ENCODE assay signal across 9 mouse cellular contexts in genomic region chr5:137782776-137783522, GRCm38 (mm10). TPM values are rescaled to one million over a fixed set of nuclear protein-coding genes. Genes with fewer than 3 reads are reported as not detected.
DNase-seq lines count a peak whose midpoint lies in the region; ATAC-seq and TF ChIP-seq lines count a peak whose summit lies in the region.
"Had no signal": no experiment of that assay in that cellular context is flagged by ENCODE, and none has a peak within 500 bp of the region (broad histone marks: within the 10 kb centered on the region; RNA-seq: fewer than 3 reads in every experiment).

No protein-coding gene starts in this region.

- H3K9ac ChIP-seq in heart, embryonic 11.5 days (ENCODE audit: low read depth, low read length), result peak overlapping the region; percentile 58
- peak overlapping the region; percentile 98 for H3K9ac ChIP-seq in forebrain, embryonic 13.5 days
- H3K9ac ChIP-seq in liver, embryonic 13.5 days, result peak overlapping the region; percentile 97

- TF ChIP-seq CTCF in C2C12 (IDR thresholded peaks at IDR 0.05; ENCODE audit: control insufficient read depth, insufficient read depth, insufficient read length), result no peak

- H3K36me3 ChIP-seq in heart, embryonic 11.5 days (ENCODE audit: control insufficient read depth, insufficient read depth, low read length), result peaks cover 27% of the 10 kb centered on the region
- peaks cover 52% of the 10 kb centered on the region for H3K36me3 ChIP-seq in C2C12 (ENCODE audit: control insufficient read depth, insufficient read depth)
- H3K36me3 ChIP-seq in forebrain, embryonic 13.5 days (ENCODE audit: poor library complexity, severe bottlenecking), result peaks cover 48% of the 10 kb centered on the region
- peaks cover 50% of the 10 kb centered on the region for H3K36me3 ChIP-seq in liver, embryonic 13.5 days

- no peak for ATAC-seq in heart, embryonic 11.5 days (replicated peaks; ENCODE audit: insufficient number of reproducible peaks, low FRiP score, low TSS enrichment)
- ATAC-seq in forebrain, embryonic 13.5 days, result no peak
- no peak for ATAC-seq in liver, embryonic 13.5 days (ENCODE audit: low read depth)

- H3K79me2 ChIP-seq in C2C12 (ENCODE audit: control insufficient read depth, insufficient read depth), result peaks cover 64% of the 10 kb centered on the region

- no peaks in the 10 kb centered on the region for H3K9me3 ChIP-seq in heart, embryonic 11.5 days (replicated peaks; ENCODE audit: control insufficient read depth, low read length)
- no peaks in the 10 kb centered on the region for H3K9me3 ChIP-seq in forebrain, embryonic 13.5 days (replicated peaks)
- H3K9me3 ChIP-seq in liver, embryonic 13.5 days (replicated peaks), result no peaks in the 10 kb centered on the region

- peak overlapping the region; percentile 88 for H3K4me3 ChIP-seq in heart, embryonic 11.5 days (ENCODE audit: low read depth, low read length)
- peak overlapping the region; percentile 7 for H3K4me3 ChIP-seq in C2C12 (ENCODE audit: insufficient read depth, poor library complexity, severe bottlenecking)
- peak overlapping the region; percentile 85 for H3K4me3 ChIP-seq in forebrain, embryonic 13.5 days
- H3K4me3 ChIP-seq in liver, embryonic 13.5 days (replicated peaks), result peak overlapping the region; percentile 84

- no peaks in the 10 kb centered on the region; the same call in 1 of the 2 replicates for H3K27me3 ChIP-seq in heart, embryonic 11.5 days (ENCODE audit: control insufficient read depth, insufficient read depth, low read length)
- no peaks in the 10 kb centered on the region for H3K27me3 ChIP-seq in C2C12 (ENCODE audit: control insufficient read depth, insufficient read depth, insufficient read length)
- 0 out of 2 replicates have a peak, but pooled peaks cover under 1% of the 10 kb centered on the region for H3K27me3 ChIP-seq in forebrain, embryonic 13.5 days
- no peaks in the 10 kb centered on the region for H3K27me3 ChIP-seq in liver, embryonic 13.5 days

- no peak overlapping the region for H3K27ac ChIP-seq in heart, embryonic 11.5 days (ENCODE audit: low read depth, low read length)
- H3K27ac ChIP-seq in forebrain, embryonic 13.5 days, result no peak overlapping the region
- peak overlapping the region; percentile 57 for H3K27ac ChIP-seq in liver, embryonic 13.5 days

- no peak overlapping the region for H3ac ChIP-seq in C2C12 (ENCODE audit: control insufficient read depth, insufficient read length, low read depth)

- peak overlapping the region; percentile 92 for H3K4me2 ChIP-seq in heart, embryonic 11.5 days
- peak overlapping the region; percentile 95 for H3K4me2 ChIP-seq in forebrain, embryonic 13.5 days
- peak overlapping the region; percentile 99 for H3K4me2 ChIP-seq in liver, embryonic 13.5 days

- intact Hi-C loops in heart, postnatal 14 days (cut with DNase I), result loop anchor here (10.0 kb wide), 2 partner anchors 372 to 818 kb away; partner anchors contain the start of genes Cldn15 and Zfp113

- DNase-seq in heart, postnatal 14 days, result no peak
- DNase-seq in liver, embryonic 13.5 days, result no peak
- DNase-seq in Muller cell, postnatal 12 days (ENCODE audit: inconsistent ontology term), result no peak
- no peak for DNase-seq in layer of hippocampus, adult 9-10 months (ENCODE audit: low spot score)
- no peak for DNase-seq in left cerebral cortex, adult 18-20 months (ENCODE audit: low spot score in 2 of 2)
- DNase-seq: kidney, adult 18-20 months had no signal

- peaks cover 36% of the 10 kb centered on the region for H3K79me3 ChIP-seq in C2C12 (ENCODE audit: low read depth)

- H3K4me1 ChIP-seq in heart, embryonic 11.5 days (ENCODE audit: control insufficient read depth, insufficient read depth, low read length), result peaks cover 39% of the 10 kb centered on the region
- H3K4me1 ChIP-seq in forebrain, embryonic 13.5 days, result peaks cover 56% of the 10 kb centered on the region
- H3K4me1 ChIP-seq in liver, embryonic 13.5 days (replicated peaks), result peaks cover 63% of the 10 kb centered on the region

- WGBS in heart, embryonic 11.5 days (ENCODE audit: insufficient replicate concordance), result 82% methylated on average over 13 of the region's 13 CpGs
- WGBS in forebrain, embryonic 13.5 days, result 86% methylated on average over 13 of the region's 13 CpGs
- WGBS in liver, embryonic 13.5 days (ENCODE audit: insufficient replicate concordance), result 77% methylated on average over 13 of the region's 13 CpGs

TF ChIP-seq in C2C12, 6 proteins besides CTCF, POLR2A, EP300 and RAD21:
- TF ChIP-seq USF1 (IDR thresholded peaks at IDR 0.05; ENCODE audit: low read depth) (no peak), MYOD1 (IDR thresholded peaks at IDR 0.05; ENCODE audit: control insufficient read depth, insufficient read length, low read depth) (no peak), FOSL1 (IDR thresholded peaks at IDR 0.05; ENCODE audit: insufficient read depth, low read length, poor library complexity, severe bottlenecking) (no peak), CEBPB (IDR thresholded peaks at IDR 0.05; ENCODE audit: low read depth) (no peak), MYOG (IDR thresholded peaks at IDR 0.05; ENCODE audit: control insufficient read depth, extremely low read depth, insufficient read length) (no peak), MAX (IDR thresholded peaks at IDR 0.05) (no peak)

RNA-seq across cellular contexts. Expression of gene Ppp1r35, which starts 4.3 kb away (rescaled TPM):
- polyA plus RNA-seq in heart, embryonic 11.5 days (2014; fragmentation: Nextera tagmentation; extraction: Ambion mirVana), result 29.9 and 35.3 TPM in 2 replicates
- 10 to 100 TPM; 13.9 to 14.0 TPM for total RNA-seq in heart, postnatal 14 days (2021)
- 42.7 TPM for polyA plus RNA-seq in C2C12 (2012; fragmentation: generic; extraction: Trizol)
- 38.3 and 45.0 TPM in 2 replicates for polyA plus RNA-seq in forebrain, embryonic 13.5 days (2015; fragmentation: Nextera tagmentation; extraction: Ambion mirVana)
- polyA plus RNA-seq in liver, embryonic 13.5 days (2015; fragmentation: Nextera tagmentation; extraction: Ambion mirVana), result 17.8 and 20.1 TPM in 2 replicates
- total RNA-seq in left cerebral cortex, adult 18-20 months (2021), result 10 to 100 TPM; 23.7 to 25.7 TPM

RNA-seq across cellular contexts. Expression of gene Mepce, which starts 4.5 kb away (rescaled TPM):
- 7.4 and 9.2 TPM in 2 replicates for polyA plus RNA-seq in heart, embryonic 11.5 days (2014; fragmentation: Nextera tagmentation; extraction: Ambion mirVana)
- total RNA-seq in heart, postnatal 14 days (2021), result 10 to 100 TPM; 32.7 to 33.0 TPM
- 44.6 TPM for polyA plus RNA-seq in C2C12 (2012; fragmentation: generic; extraction: Trizol)
- polyA plus RNA-seq in forebrain, embryonic 13.5 days (2015; fragmentation: Nextera tagmentation; extraction: Ambion mirVana), result 10.3 and 12.3 TPM in 2 replicates
- 4.5 and 4.9 TPM in 2 replicates for polyA plus RNA-seq in liver, embryonic 13.5 days (2015; fragmentation: Nextera tagmentation; extraction: Ambion mirVana)
- 10 to 100 TPM; 39.1 to 50.2 TPM for total RNA-seq in left cerebral cortex, adult 18-20 months (2021)

RNA-seq across cellular contexts. Expression of gene Zcwpw1, which starts 4.6 kb away (rescaled TPM):
- 12.4 and 13.7 TPM in 2 replicates for polyA plus RNA-seq in heart, embryonic 11.5 days (2014; fragmentation: Nextera tagmentation; extraction: Ambion mirVana)
- total RNA-seq in heart, postnatal 14 days (2021), result 1 to 10 TPM; 1.1 to 1.3 TPM
- polyA plus RNA-seq in C2C12 (2012; fragmentation: generic; extraction: Trizol), result 0.73 TPM
- polyA plus RNA-seq in forebrain, embryonic 13.5 days (2015; fragmentation: Nextera tagmentation; extraction: Ambion mirVana), result 12.7 and 15.4 TPM in 2 replicates
- 3.5 and 4.8 TPM in 2 replicates for polyA plus RNA-seq in liver, embryonic 13.5 days (2015; fragmentation: Nextera tagmentation; extraction: Ambion mirVana)
- total RNA-seq in left cerebral cortex, adult 18-20 months (2021), result 1 to 10 TPM; 5.9 to 7.6 TPM

RNA-seq across cellular contexts. Expression of gene Tsc22d4, which starts 37.4 kb away (rescaled TPM):
- 139 and 147 TPM in 2 replicates for polyA plus RNA-seq in heart, embryonic 11.5 days (2014; fragmentation: Nextera tagmentation; extraction: Ambion mirVana)
- 100 to 1,000 TPM; 287 to 312 TPM for total RNA-seq in heart, postnatal 14 days (2021)
- 32.4 TPM for polyA plus RNA-seq in C2C12 (2012; fragmentation: generic; extraction: Trizol)
- 64.3 and 71.0 TPM in 2 replicates for polyA plus RNA-seq in forebrain, embryonic 13.5 days (2015; fragmentation: Nextera tagmentation; extraction: Ambion mirVana)
- polyA plus RNA-seq in liver, embryonic 13.5 days (2015; fragmentation: Nextera tagmentation; extraction: Ambion mirVana), result 66.8 and 69.1 TPM in 2 replicates
- 100 to 1,000 TPM; 139 to 145 TPM for total RNA-seq in left cerebral cortex, adult 18-20 months (2021)

RNA-seq across cellular contexts. Expression of gene Nyap1, which starts 41.5 kb away (rescaled TPM):
- 0.47 and 1.0 TPM in 2 replicates for polyA plus RNA-seq in heart, embryonic 11.5 days (2014; fragmentation: Nextera tagmentation; extraction: Ambion mirVana)
- total RNA-seq in heart, postnatal 14 days (2021), result 1 to 10 TPM; 1.4 to 1.8 TPM
- 3.6 TPM for polyA plus RNA-seq in C2C12 (2012; fragmentation: generic; extraction: Trizol)
- 25.0 and 26.5 TPM in 2 replicates for polyA plus RNA-seq in forebrain, embryonic 13.5 days (2015; fragmentation: Nextera tagmentation; extraction: Ambion mirVana)
- polyA plus RNA-seq in liver, embryonic 13.5 days (2015; fragmentation: Nextera tagmentation; extraction: Ambion mirVana), result 0.17 and 0.19 TPM in 2 replicates
- total RNA-seq in left cerebral cortex, adult 18-20 months (2021), result 10 to 100 TPM; 80.1 to 82.0 TPM

Comparison
In these comparisons a context has a peak if more than half of its experiments do, and no peak if none do; other contexts are left out.
1. H3K4me3 ChIP-seq: peak in every context shown above with its lines; median percentile 88 in heart, embryonic 11.5 days; 85 in forebrain, embryonic 13.5 days; 84 in liver, embryonic 13.5 days; 7 in C2C12.